Mouse (Mus musculus) kidney, adult 2 months (tissue): ENCODE measurements around the gene Hspbap1.

Experiments used
- CTCF ChIP-seq: fragments of 200-500 bp; conservative IDR thresholded peaks from 2 replicates; pipeline ENCODE4 v1.5.1; 2011; ENCODE audit warnings: low read depth, mild to moderate bottlenecking, control low read depth, low read length, moderate library complexity, mixed read lengths; ENCODE audit not compliant: insufficient read depth, insufficient read length
- POLR2A ChIP-seq: fragments of 200-500 bp; IDR thresholded peaks from one replicate; pipeline ENCODE4 v1.6.1; 2011; ENCODE audit warnings: low read depth, low read length, control low read depth

DNA sequence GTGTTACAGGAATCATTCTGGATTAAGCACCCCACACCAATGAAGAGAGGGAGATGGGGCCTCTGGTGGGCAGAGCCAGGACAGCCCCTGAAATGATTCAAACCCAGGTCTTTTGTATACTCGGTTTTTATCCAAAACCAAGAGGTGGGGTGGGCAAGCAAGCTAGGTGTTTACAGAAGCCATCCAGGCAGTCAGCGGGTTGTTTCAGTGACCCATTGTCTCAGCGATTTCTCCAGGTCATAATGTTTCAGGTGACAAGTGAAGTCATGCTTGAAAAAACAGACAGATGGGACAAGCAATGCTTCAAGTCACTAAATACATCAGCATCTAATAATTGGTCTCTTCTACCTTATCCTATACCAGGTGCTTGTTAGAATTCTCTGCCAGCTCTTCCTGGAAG is 3.8 kb upstream of the Hspbap1 start:
- TF ChIP-seq POLR2A: no peak
- no peak for TF ChIP-seq CTCF
